Mouse (Mus musculus): ENCODE data around the gene Rarb. TPM values are rescaled to one million over a fixed set of nuclear protein-coding genes. Genes with fewer than 3 reads are reported as not detected.

Rarb gene
- polyA plus RNA-seq, 1 experiment from 2014 or later: 7.6 TPM

DNA sequence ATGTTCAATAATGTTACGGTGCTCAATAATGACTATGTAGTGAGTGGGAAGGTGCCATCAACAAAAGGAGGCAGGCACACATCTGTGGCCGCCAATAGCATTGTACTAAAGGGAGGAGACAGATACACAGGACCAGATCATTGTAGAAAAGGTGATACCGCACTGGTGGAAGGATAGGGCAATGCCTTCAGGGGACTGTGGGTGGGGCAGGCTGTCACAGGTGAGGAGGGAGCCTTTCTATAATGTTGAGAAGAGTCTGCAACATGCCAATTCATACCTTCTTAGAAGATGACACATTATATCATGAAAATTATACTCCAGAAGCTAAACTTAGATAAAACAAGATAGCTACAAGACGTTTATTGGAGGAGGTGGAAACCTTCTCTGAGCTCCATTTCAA is 381.6 kb downstream of the Rarb start:
- Histone ChIP-seq H3K4me1 (no peaks in the 10 kb centered on the region), H3K36me3 (peaks cover 28% of the 10 kb centered on the region), H3K27me3 (replicated peaks) (no peaks in the 10 kb centered on the region), H3K9me3 (replicated peaks) (no peaks in the 10 kb centered on the region), H3K4me3 (no peak overlapping the region), H3K9ac (no peak overlapping the region), H3K27ac (no peak overlapping the region), H3K4me2 (no peak overlapping the region)
- ATAC-seq: no peak
- WGBS (ENCODE audit: insufficient replicate concordance): 79% methylated on average over 4 of the region's 4 CpGs

- WGBS (ENCODE audit: insufficient replicate concordance): 82% methylated on average over 3 of the region's 3 CpGs
- ATAC-seq: no peak
These were observed 384.4 kb downstream of the Rarb start for GRCm38 (mm10) chr14:16434396-16435171.

DNA sequence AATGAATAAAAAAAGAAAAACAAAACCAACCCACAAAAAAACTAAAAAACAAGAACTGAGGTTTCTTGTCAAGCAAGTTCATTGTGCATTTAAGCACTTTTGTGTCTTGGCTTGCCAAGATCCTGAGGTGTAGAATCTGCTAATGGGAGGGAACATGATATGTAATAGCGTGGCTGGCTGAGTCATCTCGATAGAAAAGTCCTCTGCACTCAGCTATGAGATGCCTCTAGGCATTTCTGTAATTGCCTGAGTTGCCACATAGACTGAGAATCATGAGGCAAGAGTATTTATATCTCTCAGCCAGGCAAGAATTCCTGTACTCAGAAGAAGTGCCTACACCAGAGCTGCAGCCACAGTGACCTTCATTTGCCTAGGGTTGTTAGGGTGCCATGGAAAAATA is 385.8 kb downstream of the Rarb start:
- WGBS (ENCODE audit: insufficient replicate concordance): 87% methylated on average over 2 of the region's 2 CpGs

More at GRCm38 (mm10) chr14:16434396-16435171, 384.4 kb downstream of the Rarb start:
- Histone ChIP-seq H3K9ac (no peak overlapping the region), H3K4me1 (no peaks in the 10 kb centered on the region), H3K27me3 (replicated peaks) (no peaks in the 10 kb centered on the region), H3K4me2 (no peak overlapping the region), H3K27ac (no peak overlapping the region), H3K4me3 (no peak overlapping the region), H3K36me3 (peaks cover 55% of the 10 kb centered on the region), H3K9me3 (replicated peaks) (no peaks in the 10 kb centered on the region)

DNA sequence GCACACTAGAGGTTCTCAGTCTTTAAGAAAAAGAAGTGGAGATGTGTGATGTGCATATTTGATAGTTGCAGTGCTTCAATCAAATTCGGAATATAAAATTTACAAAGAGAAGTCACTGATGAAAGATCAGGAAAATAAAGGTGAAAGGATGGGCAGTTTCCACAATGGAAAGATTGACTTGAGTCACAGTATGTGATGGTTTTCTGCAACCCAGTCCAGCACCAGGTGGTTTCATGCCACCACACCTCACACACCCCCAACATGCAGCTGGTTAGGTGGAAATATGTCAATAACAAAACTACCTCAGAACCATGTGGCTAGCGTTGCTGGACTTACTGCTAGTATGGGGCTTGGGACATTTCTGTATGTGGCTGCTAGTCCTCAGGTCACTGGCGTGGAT is 386.4 kb downstream of the Rarb start:
- H3K27ac ChIP-seq: no peak overlapping the region
- no peaks in the 10 kb centered on the region for H3K9me3 ChIP-seq (replicated peaks)
- no peak overlapping the region for H3K4me3 ChIP-seq
- no peak overlapping the region for H3K4me2 ChIP-seq
- 80% methylated on average over 3 of the region's 3 CpGs for WGBS (ENCODE audit: insufficient replicate concordance)
- no peaks in the 10 kb centered on the region for H3K27me3 ChIP-seq (replicated peaks)
- H3K36me3 ChIP-seq: peaks cover 67% of the 10 kb centered on the region
- ATAC-seq: 0 out of 2 replicates have a peak, but pooled peaks have one; percentile 13
- H3K4me1 ChIP-seq: no peaks in the 10 kb centered on the region
- H3K9ac ChIP-seq: no peak overlapping the region

More for the DNA sequence above, 385.8 kb downstream of the Rarb start:
- H3K4me3 ChIP-seq: no peak overlapping the region
- peaks cover 66% of the 10 kb centered on the region for H3K36me3 ChIP-seq
- H3K9me3 ChIP-seq (replicated peaks): no peaks in the 10 kb centered on the region
- ATAC-seq: no peak
- no peaks in the 10 kb centered on the region for H3K27me3 ChIP-seq (replicated peaks)
- H3K4me2 ChIP-seq: no peak overlapping the region
- H3K9ac ChIP-seq: no peak overlapping the region
- no peak overlapping the region for H3K27ac ChIP-seq
- H3K4me1 ChIP-seq: no peaks in the 10 kb centered on the region

DNA sequence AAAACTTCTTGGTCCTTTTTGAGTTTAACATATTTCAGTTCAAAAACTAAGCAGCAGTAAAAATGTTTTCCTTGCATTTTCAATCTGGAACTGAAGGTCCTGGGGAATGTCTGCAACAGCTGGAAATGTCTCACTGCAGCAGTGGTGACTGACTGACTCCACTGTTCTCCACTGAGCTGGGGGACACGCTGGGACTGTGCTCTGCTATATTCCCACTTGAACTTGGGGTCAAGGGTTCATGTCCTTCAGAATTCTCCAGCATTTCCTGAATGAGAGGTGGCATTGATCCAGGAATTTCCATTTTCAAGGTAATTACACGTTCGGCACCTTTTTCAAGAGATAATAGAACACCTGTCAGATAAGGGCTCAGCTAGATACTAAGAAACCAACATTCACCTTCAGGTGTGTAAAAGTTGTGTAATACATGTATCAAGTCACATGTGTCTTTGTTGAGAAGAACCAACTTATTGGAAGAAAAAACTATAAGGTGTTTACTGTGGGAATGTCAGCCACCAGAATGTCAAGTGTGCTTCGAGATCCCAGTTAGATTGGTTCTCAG is 386.9 kb downstream of the Rarb start:
- Histone ChIP-seq H3K27me3 (replicated peaks) (no peaks in the 10 kb centered on the region), H3K36me3 (peaks cover 72% of the 10 kb centered on the region), H3K4me1 (no peaks in the 10 kb centered on the region), H3K9ac (no peak overlapping the region), H3K4me2 (no peak overlapping the region), H3K4me3 (no peak overlapping the region), H3K27ac (no peak overlapping the region), H3K9me3 (replicated peaks) (no peaks in the 10 kb centered on the region)
- 80% methylated on average over 4 of the region's 4 CpGs for WGBS (ENCODE audit: insufficient replicate concordance)
- no peak for ATAC-seq

DNA sequence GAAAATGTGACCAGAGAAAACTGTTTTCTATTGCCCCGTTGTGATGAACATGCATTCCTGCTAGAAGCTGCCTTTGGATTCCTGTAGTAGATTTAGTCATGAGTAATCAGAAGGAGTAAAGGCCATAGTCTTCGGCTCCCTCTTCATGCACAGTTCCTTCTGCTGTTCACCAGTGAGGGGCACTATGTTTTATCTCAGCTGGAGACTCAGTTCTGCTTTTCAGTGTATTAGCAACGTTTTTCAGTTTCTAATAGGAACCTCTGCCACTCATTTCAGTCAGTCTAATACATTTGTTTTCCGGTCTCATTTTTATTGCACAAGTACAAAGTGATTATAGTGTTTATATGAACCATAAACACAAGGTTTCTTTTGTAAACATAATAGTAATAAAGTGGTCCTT is 391.4 kb downstream of the Rarb start:
- Histone ChIP-seq H3K27ac (no peak overlapping the region), H3K36me3 (peaks cover 69% of the 10 kb centered on the region), H3K4me3 (no peak overlapping the region), H3K4me2 (no peak overlapping the region), H3K4me1 (no peaks in the 10 kb centered on the region), H3K9ac (no peak overlapping the region), H3K9me3 (replicated peaks) (no peaks in the 10 kb centered on the region), H3K27me3 (replicated peaks) (no peaks in the 10 kb centered on the region)
- 67% methylated on average over 4 of the region's 4 CpGs for WGBS (ENCODE audit: insufficient replicate concordance)
- no peak for ATAC-seq

DNA sequence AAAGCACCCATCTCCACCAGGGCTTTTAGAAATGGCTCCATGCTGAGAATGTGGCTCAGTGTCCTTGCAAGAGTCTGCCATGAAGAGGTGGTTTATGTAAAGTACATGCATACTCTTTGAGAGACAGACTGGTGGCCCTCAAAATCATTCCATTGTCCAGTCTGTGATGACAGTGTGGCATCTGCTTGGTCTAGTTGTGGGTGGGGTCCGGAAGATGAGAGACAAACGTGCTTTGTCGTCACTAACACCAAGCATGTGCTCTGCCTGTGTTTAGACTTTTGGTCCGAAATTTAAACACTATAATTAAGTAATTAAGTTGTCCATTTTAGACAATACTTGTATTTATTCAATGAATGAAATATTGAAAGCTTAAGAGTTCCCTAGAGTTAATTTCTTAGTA is 404.8 kb downstream of the Rarb start:
- no peak for ATAC-seq
- H3K27me3 ChIP-seq (replicated peaks): no peaks in the 10 kb centered on the region
- no peak overlapping the region for H3K4me2 ChIP-seq
- H3K9me3 ChIP-seq (replicated peaks): no peaks in the 10 kb centered on the region
- H3K4me3 ChIP-seq: no peak overlapping the region
- no peak overlapping the region for H3K27ac ChIP-seq
- no peak overlapping the region for H3K9ac ChIP-seq
- no peaks in the 10 kb centered on the region for H3K4me1 ChIP-seq
- H3K36me3 ChIP-seq: peaks cover 53% of the 10 kb centered on the region
- WGBS (ENCODE audit: insufficient replicate concordance): 89% methylated on average over 4 of the region's 4 CpGs

DNA sequence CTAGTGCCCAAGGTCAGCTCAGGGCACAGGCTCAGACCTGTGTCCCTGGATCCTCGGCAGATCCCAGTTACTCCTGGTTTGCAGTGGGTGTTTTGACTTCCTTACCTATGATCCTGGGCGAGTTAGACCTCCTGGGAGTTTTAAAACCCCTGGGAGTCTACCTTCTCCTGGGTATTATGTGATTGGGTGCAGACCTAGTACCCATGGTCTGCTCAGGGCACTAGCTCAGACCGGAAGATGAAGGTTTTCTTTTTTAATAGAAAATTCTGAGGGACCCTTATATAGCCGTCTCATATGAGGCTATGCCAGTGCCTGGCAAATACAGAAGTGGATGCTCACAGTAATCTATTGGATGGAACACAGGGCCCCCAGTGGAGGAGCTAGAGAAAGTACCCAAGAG is 413.8 kb downstream of the Rarb start:
- Histone ChIP-seq H3K4me3 (no peak overlapping the region), H3K4me1 (no peaks in the 10 kb centered on the region), H3K9me3 (replicated peaks) (no peaks in the 10 kb centered on the region), H3K36me3 (peaks cover 56% of the 10 kb centered on the region), H3K9ac (no peak overlapping the region), H3K27ac (no peak overlapping the region), H3K4me2 (no peak overlapping the region), H3K27me3 (replicated peaks) (no peaks in the 10 kb centered on the region)
- WGBS (ENCODE audit: insufficient replicate concordance): 86% methylated on average over 4 of the region's 4 CpGs
- no peak for ATAC-seq

- H3K27me3 ChIP-seq (replicated peaks): no peaks in the 10 kb centered on the region
- peaks cover 28% of the 10 kb centered on the region for H3K4me1 ChIP-seq
- H3K9ac ChIP-seq: no peak overlapping the region
- peak overlapping the region; percentile 46 for H3K4me2 ChIP-seq
- no peak overlapping the region for H3K4me3 ChIP-seq
- H3K9me3 ChIP-seq (replicated peaks): no peaks in the 10 kb centered on the region
- 9% methylated on average over 1 of the region's 1 CpGs for WGBS (ENCODE audit: insufficient replicate concordance)
- ATAC-seq: peak; percentile 95
- H3K36me3 ChIP-seq: peaks cover 18% of the 10 kb centered on the region
- peak overlapping the region; percentile 71 for H3K27ac ChIP-seq
These were observed 434.2 kb downstream of the Rarb start for GRCm38 (mm10) chr14:16384783-16385182.

Data from liver, embryonic 12.5 days (tissue).